Mouse (Mus musculus) testis, adult 2 months (tissue): ENCODE measurements around the gene Fhod1. TPM values are rescaled to one million over a fixed set of nuclear protein-coding genes. Genes with fewer than 3 reads are reported as not detected.

ENCODE experiments used
- H3K27ac ChIP-seq: fragments of 200-500 bp; 2 replicates; pipeline ENCODE4 v1.5.1; 2012; ENCODE audit warnings: low read depth, low read length; ENCODE audit not compliant: control insufficient read depth, insufficient read depth
- H3K27me3 ChIP-seq: fragments of 200-500 bp; 2 replicates; pipeline ENCODE4 v1.6.1; 2012; ENCODE audit warnings: mild to moderate bottlenecking, low read length, moderate library complexity; ENCODE audit not compliant: control insufficient read depth, insufficient read depth
- H3K36me3 ChIP-seq: fragments of 200-500 bp; 2 replicates; pipeline ENCODE4 v1.6.1; 2012; ENCODE audit warnings: mild to moderate bottlenecking, low read length; ENCODE audit not compliant: control insufficient read depth, insufficient read depth
- H3K4me1 ChIP-seq: fragments of 200-500 bp; 2 replicates; pipeline ENCODE4 v1.6.1; 2012; ENCODE audit warnings: low read length; ENCODE audit not compliant: control insufficient read depth, insufficient read depth
- H3K4me3 ChIP-seq: fragments of 200-500 bp; 2 replicates; pipeline ENCODE4 v1.5.1; 2012; ENCODE audit warnings: low read depth, mild to moderate bottlenecking, low read length, moderate library complexity, mixed read lengths; ENCODE audit not compliant: control insufficient read depth
- CTCF ChIP-seq: fragments of 200-500 bp; IDR thresholded peaks from 2 replicates; pipeline ENCODE4 v1.5.1; 2012; ENCODE audit warnings: low read depth, mild to moderate bottlenecking, inconsistent platforms, low read length, moderate library complexity; ENCODE audit not compliant: control insufficient read depth, insufficient read depth, insufficient replicate concordance
- POLR2A ChIP-seq: fragments of 200-500 bp; IDR thresholded peaks from 2 replicates; pipeline ENCODE4 v1.6.1; 2012; ENCODE audit warnings: low read depth, mild to moderate bottlenecking, inconsistent platforms, low read length, moderate library complexity; ENCODE audit not compliant: control insufficient read depth
- polyA plus RNA-seq: library from polyadenylated mRNA; depleted of rRNA; stranded (reverse); fragments of >200 nt; gene quantifications from 2 replicates; pipeline ENCODE4 v1.2.3, GENCODE M21; 2012

Gene Fhod1
- polyA plus RNA-seq, 1 experiment, result 17.9 TPM

DNA sequence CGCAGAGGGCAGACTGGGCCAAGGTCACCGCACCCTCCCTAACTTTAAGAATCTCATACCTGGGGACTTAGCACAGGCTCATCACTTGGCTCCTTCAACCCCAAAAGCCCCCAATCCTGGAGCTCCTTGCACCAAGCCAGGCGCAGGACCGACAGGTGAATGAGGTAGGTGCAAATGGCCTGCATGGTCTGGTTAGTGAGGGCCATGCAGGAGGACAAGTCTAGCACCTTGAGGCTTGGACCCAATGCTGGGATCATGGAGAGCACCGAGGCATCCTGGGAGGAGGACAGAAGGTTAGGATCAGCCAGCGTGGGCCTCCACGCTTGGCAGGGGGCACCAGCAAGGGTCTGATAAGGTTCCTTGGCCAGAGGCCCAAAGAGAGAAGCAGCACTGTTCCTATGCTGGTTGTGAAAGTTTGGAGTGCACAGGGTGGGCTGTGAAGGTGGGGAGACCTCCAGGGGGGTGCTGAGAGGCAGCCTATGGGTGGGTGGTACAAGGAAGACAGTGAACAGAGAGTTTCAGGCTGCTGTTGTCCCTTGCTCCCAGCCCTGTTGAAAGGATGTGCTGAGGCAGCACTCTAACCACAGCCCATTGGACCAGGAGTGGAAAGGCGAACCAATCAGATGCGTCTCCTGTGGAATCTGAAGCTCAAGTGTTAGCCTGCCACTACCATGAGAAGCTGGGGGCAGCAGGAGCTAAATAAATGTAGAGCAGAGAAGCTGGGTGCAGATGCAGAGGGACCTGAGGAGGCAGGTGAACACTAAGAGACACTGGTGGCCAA lies 33.9 kb downstream of the Fhod1 start:
- H3K36me3 ChIP-seq, result peaks cover 2% of the 10 kb centered on the region; the same call in 1 of the 2 replicates
- no peaks in the 10 kb centered on the region; the same call in 1 of the 2 replicates for H3K4me1 ChIP-seq
- TF ChIP-seq CTCF, result no peak
- TF ChIP-seq POLR2A, result no peak
- no peak overlapping the region for H3K4me3 ChIP-seq
- no peaks in the 10 kb centered on the region for H3K27me3 ChIP-seq
- no peak overlapping the region for H3K27ac ChIP-seq

DNA sequence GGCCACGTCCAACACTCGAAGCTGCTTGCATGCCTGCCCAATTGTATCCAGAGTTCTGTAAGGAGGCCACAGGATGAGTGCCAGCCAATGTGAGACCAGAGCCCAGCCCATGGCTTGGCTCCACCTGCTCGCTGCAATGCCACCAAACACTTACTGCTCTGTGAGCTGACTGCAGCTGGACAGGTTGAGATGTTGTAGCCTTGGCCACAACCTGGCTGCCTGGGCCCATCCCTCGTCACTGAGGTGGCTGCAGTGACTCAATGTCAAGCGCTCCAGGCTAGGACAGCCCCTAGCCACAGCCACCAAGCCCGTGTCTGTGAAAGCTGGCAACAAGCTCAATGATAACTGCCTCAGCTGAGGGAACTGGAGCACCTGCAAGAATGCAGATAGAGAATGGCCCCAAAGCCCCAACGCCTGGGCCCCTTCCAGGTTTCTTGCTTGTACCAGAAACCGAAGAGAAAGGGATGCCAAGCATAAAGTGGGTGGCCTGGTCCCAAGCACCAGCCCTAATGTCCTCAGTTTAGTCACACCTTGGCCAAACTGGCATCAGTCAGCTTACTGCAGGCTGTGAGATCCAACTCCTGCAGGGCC lies 34.8 kb downstream of the Fhod1 start:
- Histone ChIP-seq H3K36me3 (peaks cover 2% of the 10 kb centered on the region; the same call in 1 of the 2 replicates), H3K27me3 (no peaks in the 10 kb centered on the region), H3K4me3 (no peak overlapping the region), H3K4me1 (no peaks in the 10 kb centered on the region; the same call in 1 of the 2 replicates), H3K27ac (no peak overlapping the region)
- TF ChIP-seq POLR2A (no peak), CTCF (no peak)

DNA sequence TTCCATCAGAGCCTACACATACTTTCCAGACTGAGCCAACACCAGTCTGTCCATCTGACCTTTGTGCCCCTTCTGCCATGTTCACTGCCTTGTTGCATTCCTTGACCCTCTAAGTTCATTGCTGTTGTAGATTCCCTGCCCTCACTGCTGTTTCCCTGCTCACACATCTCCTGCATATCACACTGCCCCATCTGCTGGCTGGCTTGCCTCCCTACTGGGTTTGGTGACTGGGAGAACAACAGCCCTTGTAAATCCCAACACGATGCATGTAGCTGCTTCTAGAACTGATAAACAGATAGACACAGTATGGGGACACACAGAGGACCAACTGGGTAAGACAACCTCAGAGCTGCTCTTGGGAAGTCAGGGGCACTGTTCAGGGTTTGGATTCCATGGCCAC lies 36.0 kb downstream of the Fhod1 start:
- TF ChIP-seq POLR2A, result no peak
- TF ChIP-seq CTCF, result no peak
- H3K27ac ChIP-seq, result no peak overlapping the region
- no peaks in the 10 kb centered on the region; the same call in 1 of the 2 replicates for H3K36me3 ChIP-seq
- no peaks in the 10 kb centered on the region; the same call in 1 of the 2 replicates for H3K4me1 ChIP-seq
- H3K4me3 ChIP-seq, result no peak overlapping the region
- H3K27me3 ChIP-seq, result no peaks in the 10 kb centered on the region

DNA sequence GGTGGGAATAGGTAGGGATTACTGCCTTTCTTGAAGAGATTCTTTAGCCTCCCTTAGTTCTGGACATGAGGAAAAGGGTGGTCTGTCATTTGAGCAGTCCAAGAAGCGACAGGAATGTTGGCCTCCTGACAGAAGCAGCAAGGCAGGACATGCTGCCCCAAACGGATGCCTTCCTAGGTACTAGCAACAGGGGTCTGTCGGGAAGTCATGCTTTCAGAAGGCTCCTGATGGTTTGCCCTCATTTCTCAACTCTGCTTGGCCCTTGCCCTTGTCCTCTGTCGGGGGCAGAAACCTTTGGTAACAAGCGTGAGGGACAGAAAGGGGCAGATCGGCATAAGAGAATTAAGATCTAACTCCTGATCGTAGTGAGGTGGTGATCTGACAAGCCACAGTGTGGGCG lies 37.6 kb downstream of the Fhod1 start:
- no peak overlapping the region for H3K4me3 ChIP-seq
- H3K36me3 ChIP-seq, result no peaks in the 10 kb centered on the region; the same call in 1 of the 2 replicates
- no peak overlapping the region for H3K27ac ChIP-seq
- no peaks in the 10 kb centered on the region for H3K27me3 ChIP-seq
- TF ChIP-seq POLR2A, result no peak
- TF ChIP-seq CTCF, result no peak
- H3K4me1 ChIP-seq, result peaks cover 7% of the 10 kb centered on the region

DNA sequence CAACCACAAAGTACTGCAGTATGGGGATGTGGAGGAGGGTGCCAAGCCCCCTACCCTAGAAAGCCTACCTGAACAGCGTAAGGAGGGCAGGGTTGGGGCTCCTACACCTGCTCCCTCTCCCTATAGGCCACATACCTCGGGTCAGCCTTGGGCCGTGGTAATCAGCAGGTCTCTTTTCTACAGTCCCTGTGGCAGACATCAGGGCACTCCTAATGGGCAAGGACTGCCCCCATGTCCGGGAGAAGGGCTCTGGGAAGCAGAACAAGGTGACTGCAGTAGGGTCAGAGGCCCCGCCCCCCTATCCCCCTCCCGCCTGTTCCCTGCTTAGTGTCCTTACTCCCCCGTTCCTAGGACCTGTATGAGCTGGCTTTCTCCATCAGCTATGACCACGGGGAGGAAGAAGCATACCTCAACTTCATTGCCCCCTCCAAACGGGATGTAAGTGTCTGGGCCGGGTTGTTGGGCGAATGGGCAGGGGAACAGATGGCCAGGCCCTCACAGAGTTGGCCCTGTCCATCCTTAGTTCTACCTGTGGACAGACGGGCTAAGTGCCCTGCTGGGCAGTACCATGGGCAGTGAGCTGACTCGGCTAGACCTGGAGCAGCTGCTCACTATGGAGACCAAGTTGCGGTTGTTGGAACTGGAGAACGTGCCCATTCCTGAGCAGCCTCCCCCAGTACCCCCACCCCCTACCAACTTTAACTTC lies 38.5 kb downstream of the Fhod1 start:
- TF ChIP-seq CTCF (no peak), POLR2A (no peak)
- Histone ChIP-seq H3K27ac (no peak overlapping the region), H3K4me3 (no peak overlapping the region), H3K4me1 (peaks cover 7% of the 10 kb centered on the region), H3K27me3 (no peaks in the 10 kb centered on the region), H3K36me3 (no peaks in the 10 kb centered on the region; the same call in 1 of the 2 replicates)

DNA sequence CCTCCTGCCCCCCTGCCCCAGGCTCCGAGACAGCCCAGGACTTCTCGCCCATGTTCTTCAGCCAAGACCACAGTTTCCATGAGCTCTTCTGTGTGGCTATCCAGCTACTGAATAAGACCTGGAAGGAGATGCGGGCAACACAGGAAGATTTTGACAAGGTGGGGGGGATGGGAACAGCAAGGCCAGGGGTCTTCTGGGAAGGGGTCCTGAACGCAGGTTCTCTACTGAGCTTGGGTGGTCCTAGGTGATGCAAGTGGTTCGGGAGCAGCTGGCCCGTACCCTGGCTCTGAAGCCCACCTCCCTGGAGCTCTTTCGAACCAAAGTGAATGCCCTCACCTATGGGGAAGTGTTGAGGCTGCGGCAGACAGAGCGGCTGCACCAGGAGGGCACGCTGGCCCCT lies 39.3 kb downstream of the Fhod1 start:
- Histone ChIP-seq H3K36me3 (no peaks in the 10 kb centered on the region; the same call in 1 of the 2 replicates), H3K4me3 (no peak overlapping the region), H3K4me1 (peaks cover 7% of the 10 kb centered on the region), H3K27me3 (no peaks in the 10 kb centered on the region), H3K27ac (no peak overlapping the region)
- TF ChIP-seq POLR2A, result no peak
- no peak for TF ChIP-seq CTCF

DNA sequence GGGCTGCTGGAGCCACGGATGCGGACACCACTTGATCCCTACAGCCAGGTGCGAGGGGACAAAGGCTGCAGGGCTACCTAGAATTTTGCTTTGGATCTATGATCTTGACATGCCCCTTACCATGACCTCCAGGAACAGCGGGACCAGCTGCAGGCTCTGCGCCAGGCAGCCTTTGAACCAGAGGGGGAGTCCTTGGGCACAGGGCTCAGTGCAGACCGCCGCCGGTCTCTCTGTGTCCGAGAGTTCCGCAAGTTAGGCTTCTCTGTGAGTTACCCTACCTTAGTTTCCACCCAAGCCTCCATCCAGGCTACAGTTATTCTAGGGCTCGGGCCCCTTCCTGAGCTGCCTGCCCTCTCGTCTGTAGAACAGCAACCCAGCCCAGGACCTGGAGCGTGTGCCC lies 40.1 kb downstream of the Fhod1 start:
- H3K4me1 ChIP-seq, result peaks cover 7% of the 10 kb centered on the region
- no peak overlapping the region for H3K4me3 ChIP-seq
- H3K27ac ChIP-seq, result no peak overlapping the region
- TF ChIP-seq POLR2A (no peak), CTCF (no peak)
- no peaks in the 10 kb centered on the region; the same call in 1 of the 2 replicates for H3K36me3 ChIP-seq
- H3K27me3 ChIP-seq, result no peaks in the 10 kb centered on the region

DNA sequence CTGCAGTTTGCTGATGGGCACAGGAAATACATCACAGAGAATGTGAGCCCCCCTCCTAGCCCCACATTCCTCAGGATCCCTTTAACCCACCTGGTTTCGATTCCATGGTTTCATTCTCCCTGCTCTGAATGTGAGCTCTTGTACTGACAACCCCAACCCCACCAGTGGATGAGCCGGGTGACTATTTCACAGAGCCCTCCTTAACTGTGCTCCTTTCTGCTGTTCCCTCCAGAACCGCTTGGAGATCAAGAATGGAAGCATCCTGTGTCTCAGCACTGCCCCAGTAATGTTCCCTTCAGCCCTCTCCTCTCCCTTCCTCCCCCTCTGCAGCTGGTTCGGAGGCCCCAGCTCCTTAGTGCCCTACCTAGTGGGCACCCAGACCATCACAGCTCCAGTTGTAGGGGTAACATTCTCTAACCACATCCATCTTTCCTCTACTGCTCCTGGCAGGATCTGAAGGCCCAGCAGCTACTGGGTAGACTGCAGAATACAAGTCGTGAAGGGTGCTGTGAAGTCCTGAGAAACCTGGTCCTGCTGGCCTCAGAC lies 41.5 kb downstream of the Fhod1 start:
- Histone ChIP-seq H3K36me3 (peaks cover 2% of the 10 kb centered on the region; the same call in 1 of the 2 replicates), H3K4me1 (peaks cover 7% of the 10 kb centered on the region), H3K27me3 (no peaks in the 10 kb centered on the region), H3K4me3 (no peak overlapping the region; the same call in 1 of the 2 replicates), H3K27ac (no peak overlapping the region)
- TF ChIP-seq CTCF (no peak), POLR2A (no peak)
